Mouse (Mus musculus): Measurements from ENCODE around the gene Zfp827. TPM values are rescaled to one million over a fixed set of nuclear protein-coding genes. Genes with fewer than 3 reads are reported as not detected.
A peak's percentile ranks its signal among the peaks of the same experiment; 100 is the strongest.

The Zfp827 gene
- polyA plus RNA-seq, 1 experiment from 2014 or later: 13.1 TPM

GRCm38 (mm10) chr8:79211630-79212029, 183.4 kb downstream of the Zfp827 start:
- WGBS: 81% methylated on average over 9 of the region's 9 CpGs
- Histone ChIP-seq H3K36me3 (ENCODE audit: control insufficient read depth, insufficient read depth, low read length) (no peaks in the 10 kb centered on the region), H3K4me1 (replicated peaks; ENCODE audit: control insufficient read depth, insufficient read depth, low read length) (peaks cover 13% of the 10 kb centered on the region), H3K4me2 (ENCODE audit: low read depth, low read length, severe bottlenecking) (no peak overlapping the region), H3K27me3 (ENCODE audit: control insufficient read depth, insufficient read depth, low read length) (no peaks in the 10 kb centered on the region), H3K9ac (ENCODE audit: low read length) (no peak overlapping the region), H3K27ac (ENCODE audit: low read depth, low read length) (no peak overlapping the region), H3K4me3 (ENCODE audit: low read depth, low read length) (no peak overlapping the region), H3K9me3 (ENCODE audit: control insufficient read depth, low read length) (no peaks in the 10 kb centered on the region)
- no peak for ATAC-seq (replicated peaks; ENCODE audit: low FRiP score)
- peak; percentile 33 for DNase-seq (ENCODE audit: low spot score)

GRCm38 (mm10) chr8:79222106-79222751, 194.0 kb downstream of the Zfp827 start:
- no peaks in the 10 kb centered on the region for H3K27me3 ChIP-seq (ENCODE audit: control insufficient read depth, insufficient read depth, low read length)
- H3K9ac ChIP-seq (ENCODE audit: low read length): no peak overlapping the region
- no peaks in the 10 kb centered on the region; the same call in 1 of the 2 replicates for H3K9me3 ChIP-seq (ENCODE audit: control insufficient read depth, low read length)
- DNase-seq (ENCODE audit: low spot score) (no peak), ATAC-seq (replicated peaks; ENCODE audit: low FRiP score) (no peak)
- H3K4me2 ChIP-seq (ENCODE audit: low read depth, low read length, severe bottlenecking): no peak overlapping the region
- no peaks in the 10 kb centered on the region for H3K36me3 ChIP-seq (ENCODE audit: control insufficient read depth, insufficient read depth, low read length)
- 76% methylated on average over 5 of the region's 5 CpGs for WGBS
- 0 out of 2 replicates have a peak, but pooled peaks cover 2% of the 10 kb centered on the region for H3K4me1 ChIP-seq (replicated peaks; ENCODE audit: control insufficient read depth, insufficient read depth, low read length)
- H3K4me3 ChIP-seq (ENCODE audit: low read depth, low read length): no peak overlapping the region
- H3K27ac ChIP-seq (ENCODE audit: low read depth, low read length): no peak overlapping the region

GRCm38 (mm10) chr8:79222752-79223141, 194.5 kb downstream of the Zfp827 start:
- no peak overlapping the region for H3K4me2 ChIP-seq (ENCODE audit: low read depth, low read length, severe bottlenecking)
- no peaks in the 10 kb centered on the region for H3K27me3 ChIP-seq (ENCODE audit: control insufficient read depth, insufficient read depth, low read length)
- H3K4me3 ChIP-seq (ENCODE audit: low read depth, low read length): no peak overlapping the region
- no peak overlapping the region for H3K9ac ChIP-seq (ENCODE audit: low read length)
- H3K4me1 ChIP-seq (replicated peaks; ENCODE audit: control insufficient read depth, insufficient read depth, low read length): 0 out of 2 replicates have a peak, but pooled peaks cover 2% of the 10 kb centered on the region
- no peaks in the 10 kb centered on the region; the same call in 1 of the 2 replicates for H3K9me3 ChIP-seq (ENCODE audit: control insufficient read depth, low read length)
- no peak overlapping the region for H3K27ac ChIP-seq (ENCODE audit: low read depth, low read length)
- no peaks in the 10 kb centered on the region for H3K36me3 ChIP-seq (ENCODE audit: control insufficient read depth, insufficient read depth, low read length)
- ATAC-seq (replicated peaks; ENCODE audit: low FRiP score): no peak
- 78% methylated on average over 5 of the region's 5 CpGs for WGBS
- no peak for DNase-seq (ENCODE audit: low spot score)

- H3K27ac ChIP-seq (ENCODE audit: low read depth, low read length): no peak overlapping the region
- WGBS: 37% methylated on average over 9 of the region's 9 CpGs
- 0 out of 2 replicates have a peak, but pooled peaks have one; percentile 39 for ATAC-seq (replicated peaks; ENCODE audit: low FRiP score)
Observed at GRCm38 (mm10) chr8:79224363-79224762, 196.1 kb downstream of the Zfp827 start.

GRCm38 (mm10) chr8:79225586-79225985, 197.3 kb downstream of the Zfp827 start:
- H3K4me2 ChIP-seq (ENCODE audit: low read depth, low read length, severe bottlenecking): no peak overlapping the region
- no peaks in the 10 kb centered on the region for H3K27me3 ChIP-seq (ENCODE audit: control insufficient read depth, insufficient read depth, low read length)
- no peaks in the 10 kb centered on the region; the same call in 1 of the 2 replicates for H3K9me3 ChIP-seq (ENCODE audit: control insufficient read depth, low read length)
- DNase-seq (ENCODE audit: low spot score) (no peak), ATAC-seq (replicated peaks; ENCODE audit: low FRiP score) (no peak)
- no peak overlapping the region for H3K27ac ChIP-seq (ENCODE audit: low read depth, low read length)
- no peaks in the 10 kb centered on the region for H3K36me3 ChIP-seq (ENCODE audit: control insufficient read depth, insufficient read depth, low read length)
- H3K9ac ChIP-seq (ENCODE audit: low read length): no peak overlapping the region
- 0 out of 2 replicates have a peak, but pooled peaks cover 2% of the 10 kb centered on the region for H3K4me1 ChIP-seq (replicated peaks; ENCODE audit: control insufficient read depth, insufficient read depth, low read length)
- 86% methylated on average over 7 of the region's 7 CpGs for WGBS
- no peak overlapping the region for H3K4me3 ChIP-seq (ENCODE audit: low read depth, low read length)

More at GRCm38 (mm10) chr8:79224363-79224762, 196.1 kb downstream of the Zfp827 start:
- H3K9ac ChIP-seq (ENCODE audit: low read length): no peak overlapping the region
- no peaks in the 10 kb centered on the region for H3K36me3 ChIP-seq (ENCODE audit: control insufficient read depth, insufficient read depth, low read length)
- H3K9me3 ChIP-seq (ENCODE audit: control insufficient read depth, low read length): no peaks in the 10 kb centered on the region; the same call in 1 of the 2 replicates
- DNase-seq (ENCODE audit: low spot score): peak; percentile 46
- H3K4me3 ChIP-seq (ENCODE audit: low read depth, low read length): no peak overlapping the region
- H3K4me2 ChIP-seq (ENCODE audit: low read depth, low read length, severe bottlenecking): no peak overlapping the region
- H3K4me1 ChIP-seq (replicated peaks; ENCODE audit: control insufficient read depth, insufficient read depth, low read length): 0 out of 2 replicates have a peak, but pooled peaks cover 2% of the 10 kb centered on the region
- no peaks in the 10 kb centered on the region for H3K27me3 ChIP-seq (ENCODE audit: control insufficient read depth, insufficient read depth, low read length)

- no peak overlapping the region for H3K9ac ChIP-seq (ENCODE audit: low read length)
Observed at GRCm38 (mm10) chr8:79226046-79226445, 197.8 kb downstream of the Zfp827 start.

GRCm38 (mm10) chr8:79227194-79227593, 199.0 kb downstream of the Zfp827 start:
- DNase-seq (ENCODE audit: low spot score) (no peak), ATAC-seq (replicated peaks; ENCODE audit: low FRiP score) (no peak)
- Histone ChIP-seq H3K9ac (ENCODE audit: low read length) (no peak overlapping the region), H3K27me3 (ENCODE audit: control insufficient read depth, insufficient read depth, low read length) (no peaks in the 10 kb centered on the region), H3K4me2 (ENCODE audit: low read depth, low read length, severe bottlenecking) (no peak overlapping the region), H3K36me3 (ENCODE audit: control insufficient read depth, insufficient read depth, low read length) (no peaks in the 10 kb centered on the region), H3K4me1 (replicated peaks; ENCODE audit: control insufficient read depth, insufficient read depth, low read length) (no peaks in the 10 kb centered on the region), H3K4me3 (ENCODE audit: low read depth, low read length) (no peak overlapping the region), H3K27ac (ENCODE audit: low read depth, low read length) (no peak overlapping the region), H3K9me3 (ENCODE audit: control insufficient read depth, low read length) (no peaks in the 10 kb centered on the region; the same call in 1 of the 2 replicates)
- WGBS: 84% methylated on average over 4 of the region's 4 CpGs

More at GRCm38 (mm10) chr8:79226046-79226445, 197.8 kb downstream of the Zfp827 start:
- no peaks in the 10 kb centered on the region; the same call in 1 of the 2 replicates for H3K9me3 ChIP-seq (ENCODE audit: control insufficient read depth, low read length)
- H3K36me3 ChIP-seq (ENCODE audit: control insufficient read depth, insufficient read depth, low read length): no peaks in the 10 kb centered on the region
- H3K4me1 ChIP-seq (replicated peaks; ENCODE audit: control insufficient read depth, insufficient read depth, low read length): 0 out of 2 replicates have a peak, but pooled peaks cover 2% of the 10 kb centered on the region
- H3K27ac ChIP-seq (ENCODE audit: low read depth, low read length): no peak overlapping the region
- no peak for DNase-seq (ENCODE audit: low spot score)
- H3K4me2 ChIP-seq (ENCODE audit: low read depth, low read length, severe bottlenecking): no peak overlapping the region
- no peak overlapping the region for H3K4me3 ChIP-seq (ENCODE audit: low read depth, low read length)
- no peak for ATAC-seq (replicated peaks; ENCODE audit: low FRiP score)
- no peaks in the 10 kb centered on the region for H3K27me3 ChIP-seq (ENCODE audit: control insufficient read depth, insufficient read depth, low read length)
- 99% methylated on average over 3 of the region's 3 CpGs for WGBS

- Histone ChIP-seq H3K4me3 (ENCODE audit: low read depth, low read length) (no peak overlapping the region), H3K9ac (ENCODE audit: low read length) (no peak overlapping the region), H3K4me2 (ENCODE audit: low read depth, low read length, severe bottlenecking) (no peak overlapping the region), H3K9me3 (ENCODE audit: control insufficient read depth, low read length) (no peaks in the 10 kb centered on the region; the same call in 1 of the 2 replicates), H3K4me1 (replicated peaks; ENCODE audit: control insufficient read depth, insufficient read depth, low read length) (no peaks in the 10 kb centered on the region), H3K36me3 (ENCODE audit: control insufficient read depth, insufficient read depth, low read length) (no peaks in the 10 kb centered on the region), H3K27ac (ENCODE audit: low read depth, low read length) (no peak overlapping the region), H3K27me3 (ENCODE audit: control insufficient read depth, insufficient read depth, low read length) (no peaks in the 10 kb centered on the region)
- no peak for ATAC-seq (replicated peaks; ENCODE audit: low FRiP score)
- no peak for DNase-seq (ENCODE audit: low spot score)
- 93% methylated on average over 3 of the region's 3 CpGs for WGBS
Observed at GRCm38 (mm10) chr8:79227916-79228315, 199.7 kb downstream of the Zfp827 start.

Data from forebrain, embryonic 11.5 days (tissue).